Mouse (Mus musculus) layer of hippocampus, adult 9-10 months (tissue): ENCODE data around the gene Mrps25.

ENCODE experiments used
- DNase-seq: peaks from one replicate; pipeline ENCODE4 v3.0.0; 2022; ENCODE audit warnings: low spot score

The Mrps25 gene

DNA sequence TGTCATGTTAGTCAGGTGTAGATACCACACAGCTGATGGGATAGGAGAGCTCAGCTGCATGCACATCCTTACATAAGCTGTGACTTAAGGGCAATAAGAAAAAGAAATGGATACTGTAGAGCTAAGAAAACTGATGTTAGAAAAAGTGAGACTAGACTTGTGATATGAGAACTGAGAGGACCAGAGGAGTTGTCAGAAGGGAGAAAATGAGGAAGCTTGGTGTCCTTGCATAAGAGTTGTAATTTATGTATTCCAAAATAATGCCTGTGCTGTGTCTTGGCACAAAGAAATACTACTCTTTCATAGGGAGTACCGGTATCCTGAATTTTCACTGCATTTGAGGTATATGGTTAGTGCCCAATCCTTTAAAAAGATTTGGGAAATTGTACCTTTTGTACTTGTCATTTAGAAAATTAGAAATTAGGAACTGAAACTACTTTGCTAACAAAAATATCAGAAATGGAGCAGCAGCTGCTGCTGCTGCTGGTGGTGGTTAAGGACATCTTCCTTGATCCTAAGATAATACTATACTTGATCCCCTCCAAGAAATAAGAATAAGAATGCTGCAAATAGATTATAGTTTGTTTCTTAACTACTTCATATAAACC, 56.9 kb downstream of the Mrps25 start:
- no peak for DNase-seq

DNA sequence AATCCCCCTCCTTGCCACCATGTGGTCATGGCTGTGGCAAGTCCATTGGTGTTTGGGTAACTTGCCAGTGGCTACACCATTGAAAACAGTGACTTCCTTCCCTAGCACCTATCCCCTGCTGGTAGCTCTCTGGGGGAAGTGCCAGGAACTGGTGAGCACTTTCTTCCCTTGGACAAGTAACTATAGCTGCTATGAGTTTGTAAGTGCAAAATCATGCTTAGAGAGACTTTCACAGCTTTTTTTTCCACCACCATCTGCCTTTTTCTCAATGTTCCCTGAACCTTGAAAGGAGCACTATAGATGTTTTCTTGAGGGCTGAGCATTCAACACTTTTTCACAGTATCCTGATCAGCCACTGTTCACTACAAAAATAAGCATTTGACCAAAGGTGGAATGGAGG, 59.3 kb downstream of the Mrps25 start:
- no peak for DNase-seq
